Mouse (Mus musculus) cerebellum, adult 11 months (tissue): Measurements from ENCODE around the gene Rpp30.

ENCODE experiments used
- DNase-seq: peaks from one replicate; pipeline ENCODE4 v3.0.0; 2022

Rpp30 gene

GRCm38 (mm10) chr19:36129213-36129612 lies 45.7 kb downstream of the Rpp30 start:
- no peak for DNase-seq

- no peak for DNase-seq
Observed at GRCm38 (mm10) chr19:36129643-36130042, 46.1 kb downstream of the Rpp30 start.

- DNase-seq, result no peak
Observed at GRCm38 (mm10) chr19:36130181-36130580, 46.7 kb downstream of the Rpp30 start.

- DNase-seq, result no peak
Observed at GRCm38 (mm10) chr19:36131990-36132389, 48.5 kb downstream of the Rpp30 start.

GRCm38 (mm10) chr19:36133064-36133463 lies 49.5 kb downstream of the Rpp30 start:
- DNase-seq, result no peak

- DNase-seq, result no peak
Observed at GRCm38 (mm10) chr19:36133731-36134130, 50.2 kb downstream of the Rpp30 start.

- DNase-seq, result no peak
Observed at GRCm38 (mm10) chr19:36143571-36143970, 60.1 kb downstream of the Rpp30 start.

- no peak for DNase-seq
Observed at GRCm38 (mm10) chr19:36148578-36148977, 65.1 kb downstream of the Rpp30 start.

GRCm38 (mm10) chr19:36150241-36151007 lies 66.9 kb downstream of the Rpp30 start:
- DNase-seq, result no peak
